ENCODE assay signal across 20 mouse cellular contexts in the genomic region with DNA sequence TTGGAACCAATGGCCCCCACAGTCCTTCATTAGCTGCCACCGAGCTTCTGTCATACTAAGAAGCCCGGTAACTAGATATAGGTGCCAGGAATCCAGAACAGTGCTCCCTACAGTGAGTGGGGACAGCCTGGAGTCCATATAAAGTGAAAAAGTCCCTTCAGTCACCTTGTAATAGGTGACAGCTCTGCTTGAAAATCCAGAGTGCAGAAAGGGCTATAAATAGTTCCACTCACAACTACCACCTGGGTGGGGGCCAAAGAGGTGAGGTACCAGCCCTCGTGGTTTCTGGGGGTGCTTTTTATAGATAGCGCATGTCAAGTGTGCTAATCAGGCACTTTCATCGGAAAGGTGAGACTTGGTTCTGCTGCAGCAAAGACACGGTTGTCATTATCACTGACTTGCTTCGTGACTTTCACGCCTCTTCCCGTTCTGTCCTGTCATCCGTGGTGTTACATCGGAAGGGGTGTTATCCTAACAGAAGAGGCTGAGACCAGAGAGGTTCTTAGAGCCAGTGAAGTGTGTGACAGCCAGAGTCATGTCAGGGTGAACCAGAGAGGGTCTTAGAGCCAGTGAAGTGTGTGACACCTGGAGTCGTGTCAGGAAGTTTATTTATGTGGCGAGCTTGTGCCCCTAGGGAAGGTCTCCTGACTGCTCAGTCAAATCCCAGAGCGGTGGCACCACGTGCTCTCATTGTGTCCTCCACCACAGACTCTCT.
DNase-seq lines count a peak whose midpoint lies in the region; ATAC-seq lines count a peak whose summit lies in the region.
"Had no signal": no experiment of that assay in that cellular context is flagged by ENCODE, and none has a peak within 500 bp of the region (broad histone marks: within the 10 kb centered on the region; RNA-seq: fewer than 3 reads in every experiment).

No protein-coding gene starts in this region.

- H3K9ac ChIP-seq in embryonic facial prominence, embryonic 14.5 days (ENCODE audit: low read depth, low read length) = no peak overlapping the region
- H3K9ac ChIP-seq in kidney, embryonic 16.5 days (replicated peaks; ENCODE audit: low read length) = no peak overlapping the region
- peak overlapping the region; percentile 61 for H3K9ac ChIP-seq in heart, embryonic 13.5 days
- H3K9ac ChIP-seq: forebrain, embryonic 13.5 days had no signal

- no peaks in the 10 kb centered on the region; the same call in 1 of the 2 replicates for H3K4me1 ChIP-seq in embryonic facial prominence, embryonic 14.5 days (ENCODE audit: control insufficient read depth, insufficient read depth, low read length)
- peaks cover 30% of the 10 kb centered on the region for H3K4me1 ChIP-seq in embryonic facial prominence, embryonic 10.5 days
- peaks cover 19% of the 10 kb centered on the region for H3K4me1 ChIP-seq in kidney, embryonic 16.5 days (ENCODE audit: insufficient read depth, low read length)
- H3K4me1 ChIP-seq in heart, embryonic 13.5 days = peaks cover 70% of the 10 kb centered on the region

- no peak overlapping the region for H3K27ac ChIP-seq in embryonic facial prominence, embryonic 14.5 days (replicated peaks; ENCODE audit: low read depth, low read length)
- H3K27ac ChIP-seq in embryonic facial prominence, embryonic 10.5 days (replicated peaks) = no peak overlapping the region
- peak overlapping the region; percentile 10; the same call in 1 of the 2 replicates for H3K27ac ChIP-seq in kidney, embryonic 16.5 days (ENCODE audit: low read length)
- peak overlapping the region; percentile 92 for H3K27ac ChIP-seq in heart, embryonic 13.5 days (replicated peaks)
- H3K27ac ChIP-seq: forebrain, embryonic 13.5 days; limb, embryonic 10.5 days had no signal

- DNase-seq in embryonic facial prominence, embryonic 14.5 days (ENCODE audit: low spot score) = no peak
- no peak for DNase-seq in embryonic facial prominence, embryonic 10.5 days (ENCODE audit: low spot score)
- DNase-seq in kidney, adult 18-20 months = no peak
- peak; percentile 8 to 41 for DNase-seq in natural killer cell, adult 2 months (ENCODE audit: low spot score in 2 of 2)
- no peak for DNase-seq in cerebellum, postnatal 10 days
- no peak for DNase-seq in lung, postnatal 14 days
- DNase-seq: adrenal gland, adult 2 months; cerebellum, adult 8-10 months; gastrocnemius, postnatal 36 days; kidney, adult 9 months; lung, adult 18-20 months; lung, postnatal 36 days; right cerebral cortex, postnatal 4 days; thymus, postnatal 14 days had no signal

- no peaks in the 10 kb centered on the region for H3K36me3 ChIP-seq in embryonic facial prominence, embryonic 14.5 days (ENCODE audit: control insufficient read depth, insufficient read depth, low read length)
- H3K36me3 ChIP-seq in embryonic facial prominence, embryonic 10.5 days (replicated peaks) = no peaks in the 10 kb centered on the region
- H3K36me3 ChIP-seq in kidney, embryonic 16.5 days (ENCODE audit: insufficient read depth, low read length) = no peaks in the 10 kb centered on the region
- no peaks in the 10 kb centered on the region for H3K36me3 ChIP-seq in heart, embryonic 13.5 days
- H3K36me3 ChIP-seq: limb, embryonic 10.5 days had no signal

- ATAC-seq in embryonic facial prominence, embryonic 14.5 days (ENCODE audit: low read depth) = peak; percentile 35; the same call in 1 of the 2 replicates
- ATAC-seq in kidney, embryonic 16.5 days (ENCODE audit: low FRiP score, low TSS enrichment) = peak; percentile 78
- ATAC-seq in heart, embryonic 13.5 days (ENCODE audit: extremely low read depth, insufficient number of reproducible peaks, low FRiP score, low TSS enrichment) = peak; percentile 50; the same call in 1 of the 2 replicates
- ATAC-seq: forebrain, embryonic 13.5 days; midbrain, embryonic 16.5 days had no signal

- H3K4me2 ChIP-seq in embryonic facial prominence, embryonic 14.5 days (ENCODE audit: low read depth, low read length) = no peak overlapping the region
- no peak overlapping the region for H3K4me2 ChIP-seq in kidney, embryonic 16.5 days (replicated peaks; ENCODE audit: low read depth, low read length)
- peak overlapping the region; percentile 27 for H3K4me2 ChIP-seq in heart, embryonic 13.5 days
- H3K4me2 ChIP-seq: forebrain, embryonic 13.5 days had no signal

- no peak overlapping the region for H3K4me3 ChIP-seq in embryonic facial prominence, embryonic 14.5 days (ENCODE audit: low read depth, low read length)
- H3K4me3 ChIP-seq in embryonic facial prominence, embryonic 10.5 days = no peak overlapping the region
- no peak overlapping the region for H3K4me3 ChIP-seq in kidney, embryonic 16.5 days (ENCODE audit: low read length)
- no peak overlapping the region for H3K4me3 ChIP-seq in heart, embryonic 13.5 days
- H3K4me3 ChIP-seq: erythroblast, embryonic 14.5 days; forebrain, embryonic 13.5 days; limb, embryonic 10.5 days had no signal

- WGBS in embryonic facial prominence, embryonic 14.5 days = 69% methylated on average over 15 of the region's 15 CpGs
- WGBS in embryonic facial prominence, embryonic 10.5 days = 75% methylated on average over 15 of the region's 15 CpGs
- WGBS in kidney, embryonic 16.5 days = 31% methylated on average over 15 of the region's 15 CpGs
- 30% methylated on average over 15 of the region's 15 CpGs for WGBS in heart, embryonic 13.5 days

- H3K27me3 ChIP-seq in embryonic facial prominence, embryonic 14.5 days (replicated peaks; ENCODE audit: control insufficient read depth, insufficient read depth, low read length) = no peaks in the 10 kb centered on the region
- H3K27me3 ChIP-seq in embryonic facial prominence, embryonic 10.5 days (replicated peaks; ENCODE audit: low read depth, poor library complexity, severe bottlenecking) = peaks cover 43% of the 10 kb centered on the region
- H3K27me3 ChIP-seq in kidney, embryonic 16.5 days (ENCODE audit: insufficient read depth, low read length) = peaks cover 5% of the 10 kb centered on the region; the same call in 1 of the 2 replicates
- H3K27me3 ChIP-seq in heart, embryonic 13.5 days (replicated peaks) = peaks cover 11% of the 10 kb centered on the region

- H3K9me3 ChIP-seq in embryonic facial prominence, embryonic 14.5 days (ENCODE audit: control insufficient read depth, low read length) = no peaks in the 10 kb centered on the region
- no peaks in the 10 kb centered on the region for H3K9me3 ChIP-seq in embryonic facial prominence, embryonic 10.5 days
- H3K9me3 ChIP-seq in kidney, embryonic 16.5 days (ENCODE audit: low read length) = no peaks in the 10 kb centered on the region
- no peaks in the 10 kb centered on the region for H3K9me3 ChIP-seq in heart, embryonic 13.5 days
- H3K9me3 ChIP-seq: forebrain, embryonic 13.5 days; limb, embryonic 10.5 days had no signal

Comparison
In these comparisons a context has a peak if more than half of its experiments do, and no peak if none do; other contexts are left out.
1. DNase-seq: peak in natural killer cell, adult 2 months (2 of 2); none in embryonic facial prominence, embryonic 14.5 days (single experiment), embryonic facial prominence, embryonic 10.5 days (single experiment), kidney, adult 18-20 months (single experiment), cerebellum, postnatal 10 days (0 of 2) and lung, postnatal 14 days (single experiment).
2. H3K27ac ChIP-seq: peak in kidney, embryonic 16.5 days (single experiment) and heart, embryonic 13.5 days (single experiment); none in embryonic facial prominence, embryonic 14.5 days (single experiment) and embryonic facial prominence, embryonic 10.5 days (single experiment).
3. Peak in every context shown above with its lines, with median percentiles within 50 percentile points of each other: ATAC-seq.